Mouse (Mus musculus) hindbrain, embryonic 15.5 days (tissue): ENCODE data around the gene Etfdh. TPM values are rescaled to one million over a fixed set of nuclear protein-coding genes. Genes with fewer than 3 reads are reported as not detected.
A peak's percentile ranks its signal among the peaks of the same experiment; 100 is the strongest.

Source experiments
- ATAC-seq: fragments of 200-750 bp; cut with Nextera tagmentation; 2 replicates; pipeline ENCODE4 v1.8.0; 2017; ENCODE audit warnings: low read depth, moderate number of reproducible peaks, moderate TSS enrichment; ENCODE audit not compliant: low FRiP score
- H3K27ac ChIP-seq: fragments of 300-500 bp; sonication (generic); replicated peaks from 2 replicates; pipeline ENCODE4 v1.5.1; 2015; ENCODE audit warnings: mild to moderate bottlenecking, inconsistent platforms
- H3K27me3 ChIP-seq: fragments of 300-500 bp; sonication (generic); 2 replicates; pipeline ENCODE4 v1.6.1; 2015; ENCODE audit warnings: control low read depth, inconsistent platforms
- H3K36me3 ChIP-seq: fragments of 300-500 bp; sonication (generic); 2 replicates; pipeline ENCODE4 v1.6.1; 2015; ENCODE audit warnings: control low read depth, inconsistent platforms
- H3K4me1 ChIP-seq: fragments of 300-500 bp; sonication (generic); replicated peaks from 2 replicates; pipeline ENCODE4 v1.6.1; 2015; ENCODE audit warnings: control low read depth, inconsistent platforms
- H3K4me2 ChIP-seq: fragments of 300-500 bp; sonication (generic); 2 replicates; pipeline ENCODE4 v1.6.1; 2015; ENCODE audit warnings: moderate library complexity, mild to moderate bottlenecking, inconsistent platforms
- H3K4me3 ChIP-seq: fragments of 300-500 bp; sonication (generic); 2 replicates; pipeline ENCODE4 v1.5.1; 2015; ENCODE audit warnings: mild to moderate bottlenecking, inconsistent platforms
- H3K9ac ChIP-seq: fragments of 300-500 bp; sonication (generic); 2 replicates; pipeline ENCODE4 v1.6.1; 2015; ENCODE audit warnings: inconsistent platforms
- H3K9me3 ChIP-seq: fragments of 300-500 bp; sonication (generic); 2 replicates; pipeline ENCODE4 v1.6.1; 2016; ENCODE audit warnings: control low read depth, inconsistent platforms
- WGBS: fragments of 180-500 bp; shearing (Covaris S2); methylation state at CpG from one replicate; pipeline ENCODE4 v1.1.7; 2015; 5-methylcytosine and 5-hydroxymethylcytosine counted together
- polyA plus RNA-seq: library from polyadenylated mRNA; unstranded; fragments of >200 nt; fragmentation: Nextera tagmentation; extraction: Ambion mirVana; gene quantifications from 2 replicates; pipeline ENCODE4 v1.2.1, GENCODE M21; 2015

Etfdh gene
- polyA plus RNA-seq, 1 experiment from 2014 or later: 44.9 TPM

DNA sequence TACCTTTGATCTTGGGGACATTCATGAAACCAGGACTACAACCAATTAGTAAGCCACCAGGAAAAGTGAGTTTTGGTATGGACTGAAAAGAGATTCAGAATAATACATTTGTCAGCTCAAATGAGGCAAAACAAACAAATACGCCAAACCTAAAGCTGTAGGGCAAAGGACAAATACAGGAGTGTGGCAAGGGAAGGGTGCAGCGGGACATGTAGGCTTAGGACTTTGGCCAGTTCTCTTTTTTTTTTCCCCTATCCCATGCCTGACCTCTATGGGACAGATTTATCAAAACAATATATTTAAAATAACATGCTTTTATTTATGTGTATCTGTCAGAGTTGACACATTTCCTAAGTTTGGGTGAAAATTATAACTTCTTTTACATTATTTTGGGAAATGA, 19.4 kb downstream of the Etfdh start:
- Histone ChIP-seq H3K4me3 (no peak overlapping the region), H3K9me3 (no peaks in the 10 kb centered on the region), H3K4me2 (no peak overlapping the region), H3K4me1 (no peaks in the 10 kb centered on the region), H3K36me3 (peaks cover 56% of the 10 kb centered on the region), H3K27ac (no peak overlapping the region), H3K27me3 (no peaks in the 10 kb centered on the region), H3K9ac (no peak overlapping the region)
- no peak for ATAC-seq
- 92% methylated on average over 2 of the region's 2 CpGs for WGBS

DNA sequence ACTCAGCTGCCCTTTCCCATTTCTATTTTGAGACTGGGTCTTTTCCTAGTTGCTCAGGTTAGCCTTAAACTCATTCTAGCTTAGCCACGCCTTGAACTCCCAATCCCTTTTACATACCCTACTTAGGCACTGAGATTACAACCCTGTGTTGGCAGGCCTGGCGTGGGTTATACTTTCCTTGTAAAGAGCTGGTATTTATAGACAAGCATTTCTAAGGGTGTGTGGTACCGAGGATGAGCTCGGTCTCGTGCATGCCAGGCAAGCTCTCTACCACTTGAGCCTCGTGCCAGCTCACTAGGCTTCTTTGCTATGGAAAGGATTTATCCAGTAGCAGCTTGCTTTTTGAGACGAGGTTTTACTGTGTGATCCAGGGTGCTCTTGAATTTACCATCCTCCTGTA, 33.8 kb downstream of the Etfdh start:
- Histone ChIP-seq H3K4me3 (no peak overlapping the region), H3K27ac (no peak overlapping the region), H3K4me2 (no peak overlapping the region), H3K27me3 (no peaks in the 10 kb centered on the region), H3K9me3 (no peaks in the 10 kb centered on the region), H3K9ac (no peak overlapping the region), H3K4me1 (peaks cover 13% of the 10 kb centered on the region), H3K36me3 (peaks cover 50% of the 10 kb centered on the region)
- ATAC-seq: no peak
- 92% methylated on average over 7 of the region's 7 CpGs for WGBS

DNA sequence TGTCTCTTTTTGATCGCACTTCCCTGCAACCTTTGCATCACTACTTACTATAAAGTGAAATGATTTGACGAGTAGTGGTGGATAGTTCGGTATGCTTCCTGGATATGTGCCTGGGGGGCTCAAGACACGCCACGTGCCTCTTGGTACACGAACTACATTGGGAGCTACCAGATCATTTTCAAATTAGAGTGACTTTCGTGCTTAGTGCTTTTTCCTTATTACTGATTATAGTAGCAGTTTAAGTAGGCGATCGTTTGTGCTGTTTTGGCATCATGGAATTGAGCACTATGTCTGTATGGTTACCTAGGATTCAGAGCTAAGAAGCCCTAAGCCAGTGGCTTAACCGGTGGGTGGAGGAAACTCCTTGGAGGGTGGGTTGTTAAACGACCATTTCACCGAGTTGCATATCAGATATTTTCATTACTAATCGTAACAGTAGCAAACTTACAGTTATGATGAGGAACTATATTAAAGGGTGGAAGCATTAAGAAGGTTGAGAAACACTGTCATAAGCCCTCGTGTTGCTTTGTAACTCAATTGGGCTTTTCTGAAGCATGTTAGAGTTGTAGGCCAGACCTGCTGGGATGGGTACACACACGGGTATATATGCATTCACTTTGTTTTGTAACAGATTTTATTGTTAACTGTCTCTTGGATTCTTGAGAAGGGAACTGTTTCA, 37.4 kb downstream of the Etfdh start:
- Histone ChIP-seq H3K4me2 (peak overlapping the region; percentile 76), H3K4me1 (peaks cover 13% of the 10 kb centered on the region), H3K36me3 (peaks cover 23% of the 10 kb centered on the region), H3K9me3 (no peaks in the 10 kb centered on the region), H3K27me3 (no peaks in the 10 kb centered on the region), H3K9ac (peak overlapping the region; percentile 68), H3K4me3 (peak overlapping the region; percentile 74), H3K27ac (peak overlapping the region; percentile 74)
- WGBS: 8% methylated on average over 15 of the region's 15 CpGs
- ATAC-seq: peak; percentile 36; the same call in 1 of the 2 replicates

DNA sequence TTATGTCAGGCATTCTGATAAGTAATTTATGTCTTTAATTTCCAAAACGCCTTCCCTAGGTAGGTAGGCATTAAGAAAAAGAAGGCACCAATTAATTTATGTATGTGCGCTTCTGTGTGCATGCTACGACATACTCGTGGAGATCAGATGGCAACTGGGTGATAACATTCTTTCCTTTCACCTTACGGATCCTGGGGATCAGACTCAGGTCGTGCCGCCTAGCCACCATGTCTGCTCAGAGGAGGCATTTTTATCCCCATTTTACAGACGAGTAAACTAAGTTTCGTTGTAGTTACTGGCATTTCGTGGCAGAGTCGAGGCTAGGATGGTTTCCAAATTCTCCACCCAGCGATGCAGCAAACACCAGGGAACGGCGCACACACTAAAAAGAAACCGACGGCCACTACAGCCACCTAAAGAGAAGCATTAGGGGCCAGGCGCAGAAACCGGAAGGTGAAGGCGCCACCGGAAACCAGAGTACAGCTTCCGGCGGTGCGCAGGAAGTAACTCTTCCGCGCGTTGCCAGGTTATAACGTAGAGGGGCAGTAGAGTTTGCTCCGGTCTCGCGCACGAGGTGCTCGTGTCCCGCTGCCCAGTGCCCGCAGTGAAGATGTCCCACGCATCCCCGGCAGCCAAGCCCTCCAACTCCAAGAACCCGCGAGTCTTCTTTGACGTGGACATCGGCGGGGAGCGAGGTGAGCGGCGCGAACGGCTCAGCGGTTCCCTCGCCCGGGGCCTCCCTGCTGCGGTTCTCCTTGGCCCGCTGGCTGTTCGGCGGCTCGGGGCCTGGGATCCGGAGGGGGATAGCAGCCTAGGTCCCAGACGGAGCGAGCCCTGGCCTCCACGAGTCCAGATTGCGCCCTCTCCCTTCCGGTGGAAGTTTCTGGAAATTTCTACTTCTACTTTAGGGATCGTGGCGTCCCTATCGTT, 38.2 kb downstream of the Etfdh start, which contains the start of gene Ppid:
Gene Ppid (plus strand): TSS at position 480 of the 930 bp plus-strand sequence.
- WGBS: 4% methylated on average over 63 of the region's 63 CpGs
- Histone ChIP-seq H3K9me3 (no peaks in the 10 kb centered on the region), H3K4me2 (peak within 1 kb of the TSS; percentile 76), H3K4me3 (peak within 1 kb of the TSS; percentile 74), H3K9ac (peak within 1 kb of the TSS; percentile 68), H3K27me3 (no peaks in the 10 kb centered on the region), H3K27ac (peak within 1 kb of the TSS; percentile 74), H3K36me3 (peaks cover 16% of the 10 kb centered on the region), H3K4me1 (peaks cover 13% of the 10 kb centered on the region)
- peak; percentile 91 for ATAC-seq

DNA sequence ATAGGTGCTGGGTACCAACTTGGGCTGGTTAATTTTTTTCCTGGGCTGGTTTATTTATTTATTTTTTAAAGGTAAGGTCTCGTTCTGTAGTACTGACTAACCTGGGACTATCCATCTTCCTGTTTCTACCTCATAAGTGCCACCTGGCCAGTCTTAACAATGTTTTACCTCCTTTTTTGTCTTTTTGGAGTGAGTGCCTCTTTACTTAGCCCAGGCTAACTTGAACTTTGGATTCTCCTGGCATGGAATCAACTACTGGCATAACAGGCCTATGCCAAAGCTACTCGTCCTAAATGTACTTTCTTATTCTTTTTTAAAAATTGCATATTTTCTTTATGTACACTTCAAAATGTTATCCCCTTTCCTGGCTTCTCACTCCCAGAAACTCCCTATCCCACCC, 39.6 kb downstream of the Etfdh start:
- Histone ChIP-seq H3K27ac (no peak overlapping the region), H3K9ac (no peak overlapping the region), H3K36me3 (peaks cover 7% of the 10 kb centered on the region), H3K9me3 (no peaks in the 10 kb centered on the region), H3K4me3 (no peak overlapping the region), H3K4me1 (peaks cover 13% of the 10 kb centered on the region), H3K4me2 (no peak overlapping the region), H3K27me3 (no peaks in the 10 kb centered on the region)
- no peak for ATAC-seq
- WGBS: 90% methylated on average over 2 of the region's 2 CpGs

DNA sequence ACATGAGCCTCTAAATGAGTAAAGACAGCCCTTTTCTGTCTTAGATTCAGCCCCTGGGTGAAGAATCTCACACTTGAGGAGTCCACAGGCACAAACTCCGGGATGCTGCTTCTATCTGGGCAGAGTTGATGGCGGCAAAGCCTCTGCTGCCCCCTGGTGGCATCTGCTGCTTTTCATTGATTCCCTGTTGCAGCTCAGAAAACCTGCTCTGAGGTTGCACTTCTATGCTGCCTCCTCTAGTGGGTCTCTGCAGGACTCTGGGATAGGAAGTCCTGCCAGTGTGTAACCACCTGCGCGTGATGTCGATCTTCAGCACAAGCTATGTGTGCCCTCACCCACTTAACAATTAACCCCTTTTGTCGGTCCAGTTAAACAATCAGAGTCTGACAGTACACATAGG, 42.5 kb downstream of the Etfdh start:
- Histone ChIP-seq H3K9me3 (no peaks in the 10 kb centered on the region), H3K27ac (no peak overlapping the region), H3K4me1 (peaks cover under 1% of the 10 kb centered on the region), H3K4me3 (no peak overlapping the region), H3K36me3 (no peaks in the 10 kb centered on the region), H3K9ac (no peak overlapping the region), H3K4me2 (0 out of 2 replicates have a peak overlapping the region, but pooled peaks have one; percentile 7), H3K27me3 (no peaks in the 10 kb centered on the region)
- WGBS: 5% methylated on average over 6 of the region's 6 CpGs
- ATAC-seq: peak; percentile 70

DNA sequence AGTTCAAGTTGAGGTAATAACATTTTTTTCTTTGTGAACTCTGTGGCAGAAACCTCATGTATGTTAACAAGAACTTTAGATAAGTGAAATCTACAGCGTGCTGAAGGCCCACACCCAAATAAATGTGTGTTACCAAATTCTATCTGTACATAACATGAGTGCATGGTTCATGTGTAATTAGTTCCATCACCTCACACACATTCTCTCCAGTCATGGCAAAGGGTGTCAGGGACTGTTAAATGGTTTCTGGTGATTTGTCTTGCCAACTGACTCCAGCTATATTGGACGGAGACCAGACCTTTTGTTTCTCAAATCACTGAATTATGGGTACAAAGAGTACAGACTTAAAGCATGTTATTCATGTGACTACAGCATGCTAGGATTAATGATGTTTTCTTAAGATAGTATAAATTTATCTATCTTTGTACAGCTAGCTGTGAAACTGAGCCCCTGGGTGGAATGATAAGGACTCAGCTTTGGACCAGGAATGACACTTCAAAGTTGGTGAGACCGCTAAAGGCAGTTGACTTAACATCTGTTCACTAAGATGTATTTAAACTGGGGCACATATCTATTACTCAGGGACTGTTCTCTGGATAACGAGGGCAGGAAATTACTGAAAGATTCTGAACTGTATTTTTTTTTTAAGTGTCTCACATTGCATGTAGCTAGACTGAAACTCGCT, 49.3 kb downstream of the Etfdh start:
- Histone ChIP-seq H3K4me1 (peaks cover 9% of the 10 kb centered on the region; the same call in 1 of the 2 replicates), H3K9ac (no peak overlapping the region), H3K27ac (no peak overlapping the region), H3K36me3 (no peaks in the 10 kb centered on the region), H3K9me3 (no peaks in the 10 kb centered on the region), H3K4me3 (no peak overlapping the region), H3K27me3 (no peaks in the 10 kb centered on the region), H3K4me2 (no peak overlapping the region)
- WGBS: 80% methylated on average over 5 of the region's 5 CpGs
- ATAC-seq: no peak

DNA sequence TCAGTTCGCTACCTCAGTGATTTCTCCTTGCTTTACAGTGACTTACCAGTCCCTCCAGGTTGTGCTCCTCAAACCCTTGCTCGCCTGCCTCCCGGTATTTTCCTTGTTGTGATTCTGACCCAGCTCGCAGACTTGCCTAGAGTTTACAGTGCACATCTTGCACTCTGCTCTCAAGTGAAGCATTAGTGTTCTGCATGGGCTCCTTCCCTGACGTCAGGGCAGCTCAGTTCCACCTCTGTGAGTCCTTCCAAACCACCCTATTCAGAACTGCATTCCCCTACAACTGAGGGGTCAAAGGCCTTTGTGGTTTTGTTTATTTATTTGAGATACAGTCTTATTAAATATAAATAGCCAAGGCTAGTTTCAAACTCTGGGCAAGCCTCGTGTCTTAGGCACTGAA, 51.1 kb downstream of the Etfdh start:
- H3K9ac ChIP-seq: no peak overlapping the region
- no peak overlapping the region for H3K4me2 ChIP-seq
- peaks cover 9% of the 10 kb centered on the region; the same call in 1 of the 2 replicates for H3K4me1 ChIP-seq
- no peaks in the 10 kb centered on the region for H3K9me3 ChIP-seq
- H3K27me3 ChIP-seq: no peaks in the 10 kb centered on the region
- no peaks in the 10 kb centered on the region for H3K36me3 ChIP-seq
- no peak for ATAC-seq
- 74% methylated on average over 6 of the region's 6 CpGs for WGBS
- no peak overlapping the region for H3K4me3 ChIP-seq
- no peak overlapping the region for H3K27ac ChIP-seq

DNA sequence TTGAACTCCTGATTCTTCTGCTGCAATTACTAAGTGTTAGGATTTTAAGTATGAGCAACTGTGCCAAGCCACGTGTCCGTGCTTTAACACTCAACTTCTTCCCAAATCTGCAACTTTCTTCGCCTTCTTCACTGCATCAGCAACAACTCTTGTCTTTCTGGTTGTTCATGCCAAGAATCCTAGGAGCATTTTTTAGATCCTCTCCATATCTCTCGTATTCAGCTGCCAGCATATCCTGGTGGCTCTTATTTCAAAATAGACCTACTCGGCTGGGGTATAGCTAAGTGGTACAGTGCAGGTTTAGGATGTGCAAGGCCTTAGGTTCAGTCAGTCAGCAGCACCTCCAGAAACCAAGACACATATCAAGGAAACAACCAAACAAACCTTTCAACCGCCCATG, 51.7 kb downstream of the Etfdh start:
- Histone ChIP-seq H3K9me3 (no peaks in the 10 kb centered on the region), H3K36me3 (no peaks in the 10 kb centered on the region), H3K27me3 (no peaks in the 10 kb centered on the region), H3K27ac (no peak overlapping the region), H3K4me3 (no peak overlapping the region), H3K4me1 (peaks cover 9% of the 10 kb centered on the region; the same call in 1 of the 2 replicates), H3K4me2 (no peak overlapping the region), H3K9ac (no peak overlapping the region)
- ATAC-seq: no peak
- whole genome bisulfite sequencing: 88% methylated on average over 6 of the region's 6 CpGs

DNA sequence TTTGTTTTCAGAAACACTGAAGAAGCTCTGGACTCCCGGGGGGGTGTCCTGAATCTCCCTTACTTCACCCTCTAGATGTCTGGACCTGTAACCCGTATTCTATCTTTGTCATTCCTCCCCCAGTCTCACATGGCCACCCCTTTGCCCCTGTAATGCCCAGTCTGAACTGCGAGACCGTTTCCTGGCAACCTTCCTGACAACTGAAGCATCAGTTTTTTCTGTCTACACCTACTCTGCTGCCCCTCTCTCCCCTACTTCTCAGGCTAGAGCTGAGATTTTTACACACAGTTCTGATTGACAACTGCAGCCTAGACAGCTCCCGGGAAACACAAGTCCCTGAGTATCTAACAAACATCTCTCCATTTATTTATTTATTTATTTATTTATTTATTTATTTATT, 52.4 kb downstream of the Etfdh start:
- Histone ChIP-seq H3K36me3 (no peaks in the 10 kb centered on the region), H3K9ac (no peak overlapping the region), H3K4me3 (no peak overlapping the region), H3K27ac (no peak overlapping the region), H3K9me3 (no peaks in the 10 kb centered on the region), H3K4me2 (no peak overlapping the region), H3K27me3 (no peaks in the 10 kb centered on the region), H3K4me1 (peaks cover 9% of the 10 kb centered on the region; the same call in 1 of the 2 replicates)
- WGBS: 24% methylated on average over 5 of the region's 5 CpGs
- 0 out of 2 replicates have a peak, but pooled peaks have one; percentile 28 for ATAC-seq

DNA sequence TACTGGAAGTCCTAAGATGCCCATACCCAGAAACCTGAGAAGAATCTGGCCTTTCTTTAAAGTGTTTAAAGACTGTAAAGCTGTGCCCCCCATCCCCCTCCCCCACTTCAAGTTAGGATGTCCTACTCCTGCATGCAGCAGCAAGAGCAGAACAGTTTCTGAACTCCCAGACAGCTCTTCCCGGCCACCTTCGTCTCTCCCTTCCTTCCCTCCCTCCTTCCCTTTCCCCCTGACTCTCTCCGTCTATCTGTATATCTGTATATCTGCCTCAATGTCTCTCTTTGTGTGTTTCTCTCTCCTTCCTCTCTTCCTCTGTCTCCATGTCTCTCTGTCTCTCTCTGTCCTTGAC, 52.9 kb downstream of the Etfdh start:
- Histone ChIP-seq H3K9me3 (no peaks in the 10 kb centered on the region), H3K4me2 (peak overlapping the region; percentile 19; the same call in 1 of the 2 replicates), H3K4me1 (peaks cover 9% of the 10 kb centered on the region; the same call in 1 of the 2 replicates), H3K9ac (no peak overlapping the region), H3K4me3 (no peak overlapping the region), H3K36me3 (no peaks in the 10 kb centered on the region), H3K27ac (no peak overlapping the region), H3K27me3 (no peaks in the 10 kb centered on the region)
- ATAC-seq: 0 out of 2 replicates have a peak, but pooled peaks have one; percentile 6
- WGBS: 14% methylated on average over 3 of the region's 3 CpGs
